Mouse (Mus musculus): ENCODE measurements around the gene Slc1a4. TPM values are rescaled to one million over a fixed set of nuclear protein-coding genes. Genes with fewer than 3 reads are reported as not detected.

Slc1a4 gene
- polyA plus RNA-seq, 1 experiment = 12.5 TPM

- Histone ChIP-seq H3K4me1 (ENCODE audit: control insufficient read depth, insufficient read depth, low read length) (no peaks in the 10 kb centered on the region), H3K4me3 (replicated peaks; ENCODE audit: extremely low read depth, low read depth, low read length) (no peak overlapping the region)
- no peak for DNase-seq
- WGBS = 92% methylated on average over 3 of the region's 3 CpGs
- TF ChIP-seq POLR2A (IDR thresholded peaks at IDR 0.05; ENCODE audit: borderline replicate concordance, extremely low read depth, low read depth, low read length) (no peak), CTCF (IDR thresholded peaks at IDR 0.05; ENCODE audit: insufficient read depth, low read length) (no peak)
These were observed 25.1 kb downstream of the Slc1a4 start for GRCm38 (mm10) chr11:20307409-20307808.

GRCm38 (mm10) chr11:20305641-20306040 is 26.9 kb downstream of the Slc1a4 start:
- H3K4me3 ChIP-seq (replicated peaks; ENCODE audit: extremely low read depth, low read depth, low read length) = no peak overlapping the region

DNA sequence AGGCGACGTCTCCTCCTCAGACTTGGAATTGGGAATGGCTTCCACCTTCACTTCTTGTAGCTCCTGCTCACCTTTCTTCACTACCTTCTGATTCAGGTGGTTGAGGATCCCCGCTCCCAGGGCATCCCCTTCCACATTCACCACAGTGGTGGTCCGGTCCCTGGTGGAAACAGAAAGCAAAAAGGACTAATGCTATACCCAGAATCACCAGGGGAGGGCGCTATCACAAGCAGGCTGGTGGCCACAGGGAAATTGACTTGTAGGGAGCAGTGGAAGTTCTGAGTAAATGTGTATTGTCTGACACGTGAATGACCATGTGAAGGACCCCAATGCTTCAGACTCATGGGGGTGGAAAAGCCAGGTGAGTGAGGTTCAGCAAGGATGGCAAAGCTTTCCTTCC is 28.2 kb downstream of the Slc1a4 start:
- TF ChIP-seq POLR2A (IDR thresholded peaks at IDR 0.05; ENCODE audit: borderline replicate concordance, extremely low read depth, low read depth, low read length) (no peak), CTCF (IDR thresholded peaks at IDR 0.05; ENCODE audit: insufficient read depth, low read length) (peak; percentile 63)
- Histone ChIP-seq H3K4me1 (ENCODE audit: control insufficient read depth, insufficient read depth, low read length) (no peaks in the 10 kb centered on the region), H3K4me3 (replicated peaks; ENCODE audit: extremely low read depth, low read depth, low read length) (no peak overlapping the region)
- peak; percentile 47 for DNase-seq
- 71% methylated on average over 6 of the region's 6 CpGs for WGBS

More at GRCm38 (mm10) chr11:20305641-20306040, 26.9 kb downstream of the Slc1a4 start:
- 67% methylated on average over 1 of the region's 1 CpGs for WGBS
- no peak for DNase-seq
- H3K4me1 ChIP-seq (ENCODE audit: control insufficient read depth, insufficient read depth, low read length) = no peaks in the 10 kb centered on the region
- TF ChIP-seq CTCF (IDR thresholded peaks at IDR 0.05; ENCODE audit: insufficient read depth, low read length) = no peak
- TF ChIP-seq POLR2A (IDR thresholded peaks at IDR 0.05; ENCODE audit: borderline replicate concordance, extremely low read depth, low read depth, low read length) = no peak

- 62% methylated on average over 4 of the region's 4 CpGs for WGBS
- no peak for DNase-seq
- no peak for TF ChIP-seq POLR2A (IDR thresholded peaks at IDR 0.05; ENCODE audit: borderline replicate concordance, extremely low read depth, low read depth, low read length)
- TF ChIP-seq CTCF (IDR thresholded peaks at IDR 0.05; ENCODE audit: insufficient read depth, low read length) = no peak
- no peaks in the 10 kb centered on the region for H3K4me1 ChIP-seq (ENCODE audit: control insufficient read depth, insufficient read depth, low read length)
- no peak overlapping the region for H3K4me3 ChIP-seq (replicated peaks; ENCODE audit: extremely low read depth, low read depth, low read length)
These were observed 31.2 kb downstream of the Slc1a4 start for GRCm38 (mm10) chr11:20301332-20301731.

DNA sequence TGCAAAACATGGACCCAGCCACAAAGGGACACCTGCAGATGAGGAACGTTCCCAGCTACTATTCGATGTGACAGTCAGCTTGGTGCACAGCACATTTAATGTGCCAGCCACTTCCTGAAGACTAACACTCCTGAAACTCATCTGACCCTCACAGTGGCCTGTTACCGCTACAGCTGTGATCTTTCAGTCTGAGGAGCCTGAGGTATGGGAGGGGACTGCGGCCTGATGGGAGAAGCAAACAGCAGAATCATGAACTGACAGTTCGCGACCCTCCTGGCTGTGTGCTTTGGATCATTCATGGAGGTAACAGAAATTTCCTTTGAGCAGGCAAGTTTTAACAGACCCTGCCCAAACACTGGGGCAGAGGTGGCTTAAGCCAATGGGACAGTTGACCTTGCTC is 31.7 kb downstream of the Slc1a4 start:
- WGBS = 68% methylated on average over 6 of the region's 6 CpGs
- H3K4me3 ChIP-seq (replicated peaks; ENCODE audit: extremely low read depth, low read depth, low read length) = no peak overlapping the region
- TF ChIP-seq CTCF (IDR thresholded peaks at IDR 0.05; ENCODE audit: insufficient read depth, low read length) = no peak
- TF ChIP-seq POLR2A (IDR thresholded peaks at IDR 0.05; ENCODE audit: borderline replicate concordance, extremely low read depth, low read depth, low read length) = no peak
- no peaks in the 10 kb centered on the region for H3K4me1 ChIP-seq (ENCODE audit: control insufficient read depth, insufficient read depth, low read length)
- DNase-seq = no peak

DNA sequence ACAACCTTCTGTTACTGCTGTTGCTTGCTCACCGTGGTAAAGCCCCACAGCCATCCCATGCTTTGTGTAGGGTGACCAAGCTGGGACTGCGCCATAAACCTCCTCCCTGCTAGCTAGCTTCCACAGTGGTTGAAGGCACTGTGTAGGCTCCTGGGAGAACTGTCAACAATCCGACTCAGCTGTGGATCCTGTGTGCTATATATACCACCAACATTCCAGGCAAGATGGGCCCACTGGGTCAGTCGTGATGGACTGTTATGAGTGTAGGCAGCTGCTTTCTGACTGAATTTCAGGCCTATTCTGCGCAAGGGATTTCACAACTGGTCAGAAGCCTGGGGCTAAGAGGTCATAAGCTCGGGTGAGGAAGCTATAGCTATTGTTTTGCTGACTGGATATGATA is 32.6 kb downstream of the Slc1a4 start:
- no peak overlapping the region for H3K4me3 ChIP-seq (replicated peaks; ENCODE audit: extremely low read depth, low read depth, low read length)
- no peaks in the 10 kb centered on the region for H3K4me1 ChIP-seq (ENCODE audit: control insufficient read depth, insufficient read depth, low read length)
- TF ChIP-seq POLR2A (IDR thresholded peaks at IDR 0.05; ENCODE audit: borderline replicate concordance, extremely low read depth, low read depth, low read length) (no peak), CTCF (IDR thresholded peaks at IDR 0.05; ENCODE audit: insufficient read depth, low read length) (no peak)
- DNase-seq = no peak
- WGBS = 54% methylated on average over 6 of the region's 6 CpGs

DNA sequence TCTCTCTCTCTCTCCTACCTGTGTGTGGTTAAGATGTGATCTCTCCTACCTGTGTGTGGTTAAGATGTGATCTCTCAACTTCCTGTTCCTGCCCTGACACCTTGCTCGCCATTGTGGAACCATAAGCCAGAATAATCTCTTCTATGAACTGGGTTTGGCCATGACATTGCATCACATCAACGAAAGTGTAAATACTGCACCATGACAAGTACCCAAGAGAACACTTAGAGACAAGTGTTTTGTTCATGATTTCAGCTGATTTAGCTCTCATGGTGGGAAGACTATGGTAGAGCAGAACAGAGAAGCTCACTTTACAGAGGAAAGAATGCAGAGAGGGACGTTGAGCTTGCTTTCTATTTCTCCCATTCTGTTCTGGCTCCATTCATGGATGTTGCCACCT is 48.0 kb downstream of the Slc1a4 start:
- no peak for DNase-seq
- Histone ChIP-seq H3K4me1 (ENCODE audit: control insufficient read depth, insufficient read depth, low read length) (no peaks in the 10 kb centered on the region), H3K4me3 (replicated peaks; ENCODE audit: extremely low read depth, low read depth, low read length) (no peak overlapping the region)
- 56% methylated on average over 3 of the region's 3 CpGs for WGBS
- TF ChIP-seq POLR2A (IDR thresholded peaks at IDR 0.05; ENCODE audit: borderline replicate concordance, extremely low read depth, low read depth, low read length) (no peak), CTCF (IDR thresholded peaks at IDR 0.05; ENCODE audit: insufficient read depth, low read length) (no peak)

GRCm38 (mm10) chr11:20282601-20283219 is 49.8 kb downstream of the Slc1a4 start:
- Histone ChIP-seq H3K4me1 (ENCODE audit: control insufficient read depth, insufficient read depth, low read length) (no peaks in the 10 kb centered on the region), H3K4me3 (replicated peaks; ENCODE audit: extremely low read depth, low read depth, low read length) (no peak overlapping the region)
- TF ChIP-seq POLR2A (IDR thresholded peaks at IDR 0.05; ENCODE audit: borderline replicate concordance, extremely low read depth, low read depth, low read length) = no peak
- no peak for TF ChIP-seq CTCF (IDR thresholded peaks at IDR 0.05; ENCODE audit: insufficient read depth, low read length)
- 80% methylated on average over 2 of the region's 2 CpGs for WGBS
- DNase-seq = no peak

- H3K4me1 ChIP-seq (ENCODE audit: control insufficient read depth, insufficient read depth, low read length) = no peaks in the 10 kb centered on the region
- H3K4me3 ChIP-seq (replicated peaks; ENCODE audit: extremely low read depth, low read depth, low read length) = no peak overlapping the region
- no peak for DNase-seq
- TF ChIP-seq CTCF (IDR thresholded peaks at IDR 0.05; ENCODE audit: insufficient read depth, low read length) (no peak), POLR2A (IDR thresholded peaks at IDR 0.05; ENCODE audit: borderline replicate concordance, extremely low read depth, low read depth, low read length) (no peak)
- 44% methylated on average over 5 of the region's 5 CpGs for WGBS
These were observed 51.5 kb downstream of the Slc1a4 start for GRCm38 (mm10) chr11:20280982-20281381.

- TF ChIP-seq CTCF (IDR thresholded peaks at IDR 0.05; ENCODE audit: insufficient read depth, low read length) (no peak), POLR2A (IDR thresholded peaks at IDR 0.05; ENCODE audit: borderline replicate concordance, extremely low read depth, low read depth, low read length) (no peak)
- no peak overlapping the region for H3K4me3 ChIP-seq (replicated peaks; ENCODE audit: extremely low read depth, low read depth, low read length)
- WGBS = 36% methylated on average over 5 of the region's 5 CpGs
- DNase-seq = no peak
- no peaks in the 10 kb centered on the region for H3K4me1 ChIP-seq (ENCODE audit: control insufficient read depth, insufficient read depth, low read length)
These were observed 53.8 kb downstream of the Slc1a4 start for GRCm38 (mm10) chr11:20278702-20279101.
